Mouse (Mus musculus): ENCODE data around the gene Olfr834. TPM values are rescaled to one million over a fixed set of nuclear protein-coding genes. Genes with fewer than 3 reads are reported as not detected.

Olfr834 gene
- not detected in 2 replicates for polyA plus RNA-seq (2021; fragmentation: Nextera tagmentation)
- long read RNA-seq, experiment 1 = 0 reads
- long read RNA-seq, experiment 2 = 0 reads

GRCm38 (mm10) chr9:18987690-18988089 is at the start of gene Olfr834:
TSS of gene Olfr834 (plus strand) at chr9:18987990.

GRCm38 (mm10) chr9:19032435-19032834 is 44.6 kb downstream of the Olfr834 start, which contains the start of gene Olfr835:
TSS of gene Olfr835 (plus strand) at chr9:19032735.

Other genes with a start within 250 kb of the Olfr834 start
- not detected in 2 replicates for gene Olfr24, start 224.0 kb upstream of the Olfr834 start, polyA plus RNA-seq (2021; fragmentation: Nextera tagmentation)
- not detected in 2 replicates for gene Olfr828, start 168.5 kb upstream of the Olfr834 start, polyA plus RNA-seq (2021; fragmentation: Nextera tagmentation)
- gene Olfr829, start 133.1 kb upstream of the Olfr834 start, polyA plus RNA-seq (2021; fragmentation: Nextera tagmentation) = not detected in 2 replicates
- not detected in 2 replicates for gene Olfr830, start 113.3 kb upstream of the Olfr834 start, polyA plus RNA-seq (2021; fragmentation: Nextera tagmentation)
- gene Olfr832, start 50.9 kb upstream of the Olfr834 start, polyA plus RNA-seq (2021; fragmentation: Nextera tagmentation) = not detected in 2 replicates
- not detected in 2 replicates for gene Olfr835, start 44.7 kb downstream of the Olfr834 start, polyA plus RNA-seq (2021; fragmentation: Nextera tagmentation)
- not detected in 2 replicates for gene Olfr836, start 132.4 kb downstream of the Olfr834 start, polyA plus RNA-seq (2021; fragmentation: Nextera tagmentation)
- gene Olfr837, start 148.3 kb downstream of the Olfr834 start, polyA plus RNA-seq (2021; fragmentation: Nextera tagmentation) = not detected in 2 replicates
- not detected in 2 replicates for gene Olfr839-ps1, start 189.3 kb downstream of the Olfr834 start, polyA plus RNA-seq (2021; fragmentation: Nextera tagmentation)